Mouse (Mus musculus) heart, postnatal 4 days (tissue): ENCODE measurements around the gene Ezr. TPM values are rescaled to one million over a fixed set of nuclear protein-coding genes. Genes with fewer than 3 reads are reported as not detected.
A peak's percentile ranks its signal among the peaks of the same experiment; 100 is the strongest.
"Not testable (repeated sequence)": the region's sequence is repeated elsewhere in the genome, so short reads cannot be mapped to it uniquely, and the experiment has no call there.

Experiments
- DNase-seq: peaks from one replicate; pipeline ENCODE4 v3.0.0; 2021
- total RNA-seq, 2 experiments: library from RNA; stranded (reverse); gene quantifications; 2 replicates each; pipeline ENCODE4 v1.2.3; 2021

Ezr gene
- total RNA-seq, 2 experiments from 2014 or later: 103 to 104 TPM

DNA sequence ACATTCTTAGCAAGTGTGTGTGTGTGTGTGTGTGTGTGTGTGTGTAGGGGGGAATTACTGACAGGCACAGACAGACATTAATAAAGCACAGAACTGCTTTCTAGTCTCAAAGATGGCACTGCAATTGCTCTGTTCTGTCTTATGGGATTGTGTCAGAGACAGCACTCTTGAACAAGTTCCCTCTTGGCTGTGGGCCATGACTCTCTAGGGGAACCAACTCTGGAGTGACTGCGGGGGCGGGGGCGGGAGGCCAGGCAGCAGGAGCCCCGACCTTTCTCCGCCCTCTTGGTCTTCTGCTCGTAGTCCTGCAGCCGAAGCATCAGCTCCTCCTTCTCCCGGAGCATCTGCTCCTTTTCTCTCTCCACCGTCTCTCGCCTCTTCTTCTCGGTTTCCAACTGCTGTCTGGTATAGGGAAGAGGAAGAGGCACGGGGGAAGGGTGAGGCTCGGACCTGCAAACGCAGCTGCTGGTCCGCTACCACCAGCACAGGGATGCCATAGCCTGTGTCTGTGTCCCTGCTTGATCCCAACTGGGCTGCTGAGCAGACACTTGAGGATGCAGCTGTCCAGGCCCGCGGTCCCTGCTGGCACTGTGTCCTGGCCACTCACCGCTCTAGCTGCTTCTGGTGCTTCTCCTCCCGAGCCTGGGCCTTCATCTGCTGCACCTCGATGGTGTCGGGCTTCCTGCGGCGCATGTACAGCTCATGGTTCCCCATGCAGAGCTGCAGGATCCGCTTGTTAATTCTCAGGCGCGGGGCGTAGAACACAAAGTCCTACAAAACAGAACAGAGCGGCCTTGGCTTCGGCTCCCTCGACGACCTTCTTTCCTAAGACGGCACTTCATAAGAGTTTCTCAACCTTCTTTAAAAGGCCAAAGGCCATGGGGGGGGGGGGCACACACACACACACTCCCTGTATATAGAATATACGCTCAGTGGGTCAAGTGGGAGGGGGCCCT lies 40.2 kb downstream of the Ezr start:
- DNase-seq: peak; percentile 77

DNA sequence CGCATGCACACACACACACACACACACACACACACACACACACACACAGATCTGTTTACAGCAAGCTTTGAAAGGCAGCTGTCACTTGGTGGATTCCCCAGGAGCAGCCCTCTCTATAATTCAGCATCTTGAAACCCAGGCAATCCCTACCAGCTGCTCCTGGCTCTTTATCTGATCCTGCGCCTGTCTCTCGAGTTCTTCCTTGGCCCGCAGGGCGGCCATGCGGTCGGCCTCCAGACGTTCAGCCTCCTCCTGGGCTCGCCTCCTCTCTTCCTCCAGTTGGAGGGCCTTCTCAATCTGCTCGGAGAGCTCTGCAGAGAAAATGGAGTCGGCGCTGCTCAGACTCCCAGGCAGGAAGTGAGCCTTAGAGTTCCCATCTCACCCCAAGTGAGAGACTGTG lies 41.3 kb downstream of the Ezr start:
- peak; percentile 11 for DNase-seq

GRCm38 (mm10) chr17:6740331-6741170 lies 42.0 kb downstream of the Ezr start:
- DNase-seq: no peak

DNA sequence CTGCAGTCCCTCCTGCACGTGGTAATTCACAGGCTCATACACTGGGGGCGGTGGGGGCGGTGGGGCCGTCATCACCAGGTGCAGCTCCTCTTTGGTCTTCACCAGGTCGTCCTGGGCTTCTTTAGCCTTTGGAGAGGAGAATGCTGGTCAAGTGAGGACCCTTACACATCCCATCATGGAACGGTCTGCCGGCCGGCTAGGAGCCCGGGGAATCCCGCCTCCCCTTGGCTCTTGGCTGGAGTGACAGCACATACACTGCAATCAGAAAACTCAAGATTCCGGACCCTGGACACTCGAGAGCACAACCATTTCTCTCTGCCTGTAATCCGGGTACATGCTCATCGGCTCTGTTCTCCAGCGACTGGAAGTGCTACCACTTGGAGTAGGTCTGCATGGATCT lies 42.8 kb downstream of the Ezr start:
- no peak for DNase-seq

DNA sequence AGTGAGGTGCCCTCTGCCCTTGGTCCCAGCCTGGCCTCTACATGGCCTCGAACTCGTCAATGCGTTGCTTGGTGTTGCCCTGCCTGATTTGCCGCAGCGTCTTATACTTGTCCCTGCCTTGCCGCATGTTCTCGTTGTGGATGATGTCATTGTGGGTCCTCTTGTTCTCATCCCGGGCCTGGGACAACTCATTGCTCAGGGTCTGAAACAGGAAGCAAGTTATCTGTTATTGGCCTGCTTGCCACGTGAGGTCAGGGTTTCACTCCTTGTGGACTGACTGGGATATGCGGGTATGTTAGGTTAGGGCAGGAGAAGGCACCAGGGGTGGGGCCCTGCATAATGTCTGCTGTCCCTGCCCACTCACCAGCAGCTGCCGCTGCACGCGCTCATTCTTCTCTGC lies 43.3 kb downstream of the Ezr start:
- no peak for DNase-seq

- no peak for DNase-seq
These were observed 43.7 kb downstream of the Ezr start for GRCm38 (mm10) chr17:6738836-6739235.

GRCm38 (mm10) chr17:6737273-6737997 lies 45.1 kb downstream of the Ezr start:
- DNase-seq: no peak

DNA sequence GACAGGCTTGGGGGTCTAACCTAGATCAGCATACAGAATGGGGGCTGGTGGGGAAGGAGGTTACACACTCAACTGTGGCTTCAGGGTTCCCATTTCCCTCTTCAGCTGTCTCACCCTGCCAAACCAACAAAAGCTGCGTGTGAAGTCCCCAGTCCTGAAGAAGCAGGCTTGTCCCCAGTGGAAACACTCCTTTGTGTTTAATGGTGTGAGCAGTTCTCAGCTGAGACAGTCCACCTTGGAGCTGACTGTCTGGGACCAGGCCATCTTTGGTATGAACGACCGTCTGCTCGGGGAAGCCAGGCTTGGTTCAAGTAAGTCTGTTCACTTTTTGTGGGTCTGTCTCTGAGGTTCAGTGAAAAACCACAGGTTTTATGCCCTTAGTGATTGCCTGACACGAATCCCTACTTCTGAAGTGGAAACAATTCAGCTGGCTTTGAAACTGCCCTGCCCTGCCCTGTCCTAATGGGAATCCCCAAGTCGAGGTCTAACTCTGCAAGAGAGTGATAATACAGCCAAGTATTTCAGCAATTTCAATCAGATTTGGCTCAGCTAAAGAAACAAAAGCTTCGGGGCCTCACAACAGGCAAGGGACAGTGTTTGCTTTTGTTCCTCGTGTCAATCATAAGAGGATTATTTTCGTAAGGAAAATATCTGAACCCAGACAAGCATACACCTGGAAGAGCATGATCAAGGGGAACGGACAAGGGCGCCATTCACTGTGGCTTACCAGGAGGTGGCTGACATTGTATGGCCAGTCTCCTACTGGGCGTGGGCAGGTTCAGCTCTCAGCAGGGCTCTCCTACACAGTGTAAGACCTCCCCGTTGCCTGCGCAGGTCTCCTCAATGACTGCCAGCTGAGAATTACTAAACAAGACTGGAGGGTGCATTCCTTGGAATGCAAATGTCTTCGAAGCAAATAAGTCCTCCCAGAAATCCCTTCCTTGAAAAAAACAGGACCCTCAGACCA lies 46.0 kb downstream of the Ezr start:
- DNase-seq: no peak

GRCm38 (mm10) chr17:6734746-6735441 lies 47.7 kb downstream of the Ezr start:
- DNase-seq: no peak

GRCm38 (mm10) chr17:6733322-6733875 lies 49.2 kb downstream of the Ezr start:
- DNase-seq: no peak

GRCm38 (mm10) chr17:6732665-6733064 lies 49.9 kb downstream of the Ezr start:
- no peak for DNase-seq

GRCm38 (mm10) chr17:6731634-6732033 lies 51.0 kb downstream of the Ezr start:
- DNase-seq: no peak

DNA sequence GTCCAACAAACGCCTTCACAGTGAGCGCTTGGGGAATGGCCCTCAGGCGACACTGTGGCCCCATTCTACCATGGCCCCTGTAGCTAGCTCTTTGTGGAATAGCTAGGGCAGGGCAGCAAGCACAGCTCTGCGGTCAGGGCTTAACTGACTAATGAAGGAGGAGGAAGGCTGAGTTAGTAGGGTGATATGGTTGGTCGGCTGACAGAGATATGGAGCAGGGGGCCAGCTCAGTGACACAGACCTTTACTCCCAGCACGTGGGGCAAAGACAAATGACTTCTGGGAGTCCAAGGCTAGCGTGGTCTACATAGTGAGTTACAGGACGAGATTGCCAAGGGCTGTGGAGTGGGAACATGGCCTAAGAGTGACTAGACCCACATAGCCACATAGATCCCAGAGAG lies 51.5 kb downstream of the Ezr start:
- no peak for DNase-seq

- no peak for DNase-seq
These were observed 53.3 kb downstream of the Ezr start for GRCm38 (mm10) chr17:6729244-6729742.

DNA sequence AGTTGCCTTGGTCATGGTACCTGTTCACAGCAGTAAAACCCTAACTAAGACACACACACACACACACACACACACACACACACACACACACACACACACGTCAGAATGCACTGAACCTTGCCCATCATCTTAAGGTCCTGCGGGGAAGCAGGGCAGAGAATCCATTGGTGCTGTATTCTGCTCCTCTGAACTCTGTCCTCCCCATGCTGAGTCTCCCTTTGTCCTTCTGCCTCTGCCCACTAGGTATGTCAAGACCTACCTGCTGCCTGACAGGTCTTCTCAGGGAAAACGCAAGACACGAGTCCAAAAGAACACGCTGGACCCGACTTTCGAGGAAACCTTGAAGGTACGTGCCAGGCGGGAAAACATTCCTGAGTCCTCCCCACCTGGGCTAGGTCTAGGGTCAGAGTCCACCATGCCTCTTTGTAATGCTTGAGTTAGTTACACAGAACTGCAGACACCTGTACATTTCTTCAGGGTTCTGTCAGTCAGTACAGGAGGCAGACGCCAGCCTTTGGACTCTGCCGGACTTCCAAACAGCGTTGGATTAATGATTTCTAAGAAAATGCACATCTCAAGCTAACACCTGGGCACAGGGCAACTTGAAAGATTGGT lies 54.5 kb downstream of the Ezr start:
- no peak for DNase-seq

DNA sequence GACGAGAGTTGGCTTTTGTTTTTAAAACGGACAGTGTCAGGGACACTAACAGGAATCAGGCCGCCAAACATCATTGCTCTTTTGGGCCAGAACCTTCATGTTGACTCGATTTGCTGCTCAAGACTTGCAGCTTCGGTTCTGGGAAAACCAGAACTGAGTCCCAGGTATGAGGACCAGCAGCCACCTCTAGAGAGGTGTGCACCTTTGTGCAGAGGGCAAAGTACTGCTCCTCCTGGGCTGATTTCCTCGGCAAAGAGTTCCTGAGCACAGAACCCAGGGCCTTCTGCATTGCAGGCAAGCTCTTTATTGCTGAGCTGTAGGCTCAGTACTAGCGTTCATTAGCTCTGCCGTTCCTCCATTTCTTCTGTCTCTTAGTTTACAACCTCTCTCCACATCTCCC lies 68.6 kb downstream of the Ezr start:
- not testable (repeated sequence) for DNase-seq

- not testable (repeated sequence) for DNase-seq
These were observed 69.1 kb downstream of the Ezr start for GRCm38 (mm10) chr17:6713483-6713882.

GRCm38 (mm10) chr17:6708194-6708593 lies 74.4 kb downstream of the Ezr start:
- DNase-seq: not testable (repeated sequence)

DNA sequence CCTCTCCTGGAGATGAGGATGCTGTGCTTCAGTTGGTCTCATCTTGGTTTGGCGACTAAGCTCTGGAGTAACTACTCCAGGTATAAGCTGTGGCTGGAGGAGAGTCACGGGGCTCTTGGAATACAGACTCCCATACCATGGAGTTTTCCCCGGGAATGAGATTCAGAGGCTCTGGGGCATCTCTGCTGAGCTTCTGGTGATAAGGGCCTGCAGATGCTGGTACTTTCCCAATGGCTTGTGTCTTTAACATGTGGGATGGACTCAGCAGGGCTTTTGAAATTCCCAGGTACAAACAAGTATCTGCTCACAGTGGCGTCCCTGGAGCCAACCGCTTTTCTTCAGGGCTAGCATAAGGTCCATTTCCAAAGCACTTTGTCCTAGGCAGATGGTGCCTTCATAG lies 75.2 kb downstream of the Ezr start:
- not testable (repeated sequence) for DNase-seq

DNA sequence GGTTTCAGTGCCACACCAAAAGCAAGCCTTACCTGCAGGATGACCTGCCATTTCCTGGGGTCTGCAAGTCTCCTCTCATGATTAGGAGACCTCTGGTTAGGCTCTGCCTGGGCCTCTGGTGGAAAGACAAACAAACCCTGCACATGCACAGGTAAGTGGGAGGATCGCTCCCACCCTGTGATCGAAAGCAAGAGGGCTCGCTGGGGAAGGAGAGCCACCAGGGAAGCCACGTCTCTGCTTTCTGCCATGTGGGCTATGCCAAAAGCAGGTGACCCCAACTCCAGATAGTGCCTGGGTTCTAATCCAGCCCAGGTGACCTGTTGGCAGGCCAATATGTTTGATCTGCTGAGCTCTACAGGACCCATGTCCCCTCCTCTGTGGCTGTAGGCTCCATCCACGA lies 76.1 kb downstream of the Ezr start:
- not testable (repeated sequence) for DNase-seq
